Mouse (Mus musculus): ENCODE results near the gene Tubal3. TPM values are rescaled to one million over a fixed set of nuclear protein-coding genes. Genes with fewer than 3 reads are reported as not detected.

The Tubal3 gene
- not detected in 2 replicates for polyA plus RNA-seq (2016; fragmentation: Nextera tagmentation; extraction: Ambion mirVana)

DNA sequence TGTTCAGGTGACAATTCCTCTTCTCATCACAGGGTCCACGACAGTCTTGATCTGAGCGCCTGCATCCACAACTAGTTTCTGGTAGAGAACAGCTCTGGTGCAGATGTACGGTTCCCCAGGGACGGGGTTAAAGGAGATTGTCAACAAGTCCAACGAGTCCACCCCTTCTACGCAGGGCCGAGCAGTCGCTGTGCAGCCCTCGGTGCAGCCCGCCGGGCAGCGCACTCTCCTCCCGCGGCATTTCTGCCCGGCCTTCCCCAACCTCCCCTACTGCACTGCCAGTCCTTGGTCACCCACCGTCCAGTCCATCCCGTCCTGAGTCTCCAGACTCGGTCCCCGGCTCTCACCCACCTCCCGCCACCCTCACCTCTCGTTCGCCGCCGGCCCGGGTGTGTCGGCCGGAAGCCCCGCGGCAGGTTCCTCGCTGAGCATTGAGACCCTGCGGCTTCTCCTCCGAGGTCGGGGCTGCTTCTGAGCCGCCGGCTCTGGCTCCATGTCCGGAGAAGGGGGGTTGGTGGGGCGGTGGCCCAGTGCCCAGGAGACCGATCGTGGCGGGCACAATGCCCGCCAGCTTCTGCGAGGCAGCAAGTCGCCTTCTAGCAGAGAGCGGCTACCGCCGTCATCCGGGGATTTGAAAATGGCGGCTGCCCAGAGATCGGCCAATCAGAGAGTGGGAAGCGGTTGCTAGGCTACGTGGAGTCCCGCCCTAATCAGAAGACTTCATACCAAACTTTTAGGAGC lies at the start of gene Tubal3, which contains the start of gene Net1:
Gene Tubal3, plus strand, starts transcription at position 704 of the 741 bp plus-strand sequence.
Gene Net1, minus strand, starts transcription at position 650 of the 741 bp plus-strand sequence.
- Histone ChIP-seq H3K9me3 (peaks cover 7% of the 10 kb centered on the region; the same call in 1 of the 2 replicates), H3K36me3 (replicated peaks) (peaks cover 36% of the 10 kb centered on the region), H3K4me3 (peak within 1 kb of the TSS; percentile 95), H3K4me1 (peaks cover 8% of the 10 kb centered on the region), H3K27me3 (replicated peaks; ENCODE audit: low read depth, poor library complexity, severe bottlenecking) (no peaks in the 10 kb centered on the region), H3K27ac (replicated peaks) (peak within 1 kb of the TSS; percentile 98)
- DNase-seq (ENCODE audit: low spot score), result peak; percentile 94
- under 1% methylated on average over 52 of the region's 52 CpGs for WGBS

DNA sequence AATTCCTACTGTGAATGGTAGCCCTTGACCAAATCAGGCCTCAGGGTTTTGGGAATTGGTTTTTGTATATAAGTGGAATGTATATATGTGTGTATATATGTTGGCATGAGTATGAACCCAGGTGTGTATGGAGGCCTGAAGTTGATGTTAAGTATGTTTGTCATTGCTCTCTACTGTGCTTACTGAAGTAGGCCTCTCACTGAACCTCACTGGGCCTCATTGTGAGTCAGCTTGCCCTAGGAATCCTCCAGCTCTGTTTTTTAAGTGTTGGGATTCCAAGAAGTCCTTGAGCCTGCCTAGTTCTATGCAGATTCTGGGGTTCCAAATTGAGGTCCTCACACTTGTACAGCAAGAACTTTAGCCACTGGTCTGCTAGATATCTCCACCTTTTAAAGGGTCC lies 48.2 kb upstream of the Tubal3 start:
- H3K9me3 ChIP-seq, result no peaks in the 10 kb centered on the region
- no peak overlapping the region for H3K4me3 ChIP-seq
- no peaks in the 10 kb centered on the region for H3K36me3 ChIP-seq (replicated peaks)
- H3K4me1 ChIP-seq, result no peaks in the 10 kb centered on the region
- no peak overlapping the region for H3K27ac ChIP-seq (replicated peaks)
- H3K27me3 ChIP-seq (replicated peaks; ENCODE audit: low read depth, poor library complexity, severe bottlenecking), result no peaks in the 10 kb centered on the region
- no peak for DNase-seq (ENCODE audit: low spot score)

DNA sequence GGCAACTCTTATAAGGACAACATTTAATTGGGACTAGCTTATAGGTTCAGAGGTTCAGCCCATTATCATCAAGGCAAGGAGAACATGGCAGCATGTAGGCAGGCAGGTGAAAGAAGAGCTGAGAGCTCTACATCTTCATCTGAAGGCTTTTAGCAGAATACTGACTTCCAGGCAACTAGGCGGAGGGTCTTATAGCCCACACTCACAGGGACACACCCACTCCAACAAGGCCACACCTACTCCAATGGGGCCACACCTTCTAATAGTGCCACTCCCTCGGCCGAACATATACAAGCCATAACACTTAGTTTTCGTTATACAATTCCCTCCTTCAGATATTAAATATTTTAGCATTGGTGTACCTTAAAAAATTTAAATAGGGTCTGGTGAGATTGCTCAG lies 45.2 kb upstream of the Tubal3 start:
- no peaks in the 10 kb centered on the region for H3K27me3 ChIP-seq (replicated peaks; ENCODE audit: low read depth, poor library complexity, severe bottlenecking)
- H3K4me1 ChIP-seq, result peaks cover 13% of the 10 kb centered on the region
- DNase-seq (ENCODE audit: low spot score), result no peak
- no peak overlapping the region for H3K4me3 ChIP-seq
- H3K36me3 ChIP-seq (replicated peaks), result no peaks in the 10 kb centered on the region
- H3K9me3 ChIP-seq, result no peaks in the 10 kb centered on the region
- no peak overlapping the region for H3K27ac ChIP-seq (replicated peaks)
- WGBS, result 96% methylated on average over 4 of the region's 4 CpGs

DNA sequence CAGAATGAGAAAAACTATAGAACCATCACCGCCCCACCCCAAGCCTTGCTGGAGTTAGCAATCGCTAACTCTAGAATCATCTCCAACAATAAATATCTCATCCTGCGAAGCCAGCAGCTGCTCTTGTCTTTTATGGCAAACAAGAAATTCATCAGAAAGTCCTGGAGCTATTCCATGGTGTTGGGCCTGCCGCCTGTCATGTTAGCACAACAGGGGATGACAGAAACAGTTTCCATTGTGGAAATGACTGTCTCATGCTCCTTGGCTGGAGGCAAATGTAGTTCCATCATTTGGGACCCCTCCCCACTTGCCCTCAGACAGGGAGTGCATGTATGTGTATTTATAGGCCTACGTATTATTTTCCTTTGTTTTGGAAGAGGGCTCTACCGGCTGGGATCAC lies 41.6 kb upstream of the Tubal3 start:
- H3K4me1 ChIP-seq, result peaks cover 15% of the 10 kb centered on the region
- peaks cover 17% of the 10 kb centered on the region for H3K36me3 ChIP-seq (replicated peaks)
- peak overlapping the region; percentile 74; the same call in 1 of the 2 replicates for H3K27ac ChIP-seq (replicated peaks)
- no peak overlapping the region for H3K4me3 ChIP-seq
- no peaks in the 10 kb centered on the region for H3K9me3 ChIP-seq
- DNase-seq (ENCODE audit: low spot score), result no peak
- H3K27me3 ChIP-seq (replicated peaks; ENCODE audit: low read depth, poor library complexity, severe bottlenecking), result no peaks in the 10 kb centered on the region
- WGBS, result 89% methylated on average over 6 of the region's 6 CpGs

DNA sequence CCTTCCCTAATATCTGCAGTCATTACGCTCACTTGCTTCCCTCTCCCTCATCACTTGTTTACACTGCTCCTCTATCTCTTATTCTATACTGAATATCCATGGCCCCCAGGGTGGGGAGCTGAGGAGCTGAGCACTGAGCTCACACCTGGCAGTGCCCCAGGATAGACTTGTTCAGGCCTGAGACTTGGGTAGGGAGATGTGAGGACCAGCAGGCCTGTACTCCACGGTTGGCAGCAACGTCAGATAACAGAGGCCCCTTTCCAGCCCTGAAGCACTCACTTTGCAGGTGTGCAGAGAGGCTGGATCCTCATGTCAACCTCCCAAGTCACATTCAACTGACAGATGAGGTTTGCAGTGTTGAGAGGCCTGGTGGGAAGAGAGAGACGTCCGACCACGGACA lies 40.9 kb upstream of the Tubal3 start:
- Histone ChIP-seq H3K36me3 (replicated peaks) (peaks cover 24% of the 10 kb centered on the region), H3K27ac (replicated peaks) (peak overlapping the region; percentile 74), H3K9me3 (no peaks in the 10 kb centered on the region), H3K27me3 (replicated peaks; ENCODE audit: low read depth, poor library complexity, severe bottlenecking) (no peaks in the 10 kb centered on the region), H3K4me1 (peaks cover 15% of the 10 kb centered on the region), H3K4me3 (no peak overlapping the region)
- WGBS, result 64% methylated on average over 6 of the region's 6 CpGs
- peak; percentile 21 for DNase-seq (ENCODE audit: low spot score)

DNA sequence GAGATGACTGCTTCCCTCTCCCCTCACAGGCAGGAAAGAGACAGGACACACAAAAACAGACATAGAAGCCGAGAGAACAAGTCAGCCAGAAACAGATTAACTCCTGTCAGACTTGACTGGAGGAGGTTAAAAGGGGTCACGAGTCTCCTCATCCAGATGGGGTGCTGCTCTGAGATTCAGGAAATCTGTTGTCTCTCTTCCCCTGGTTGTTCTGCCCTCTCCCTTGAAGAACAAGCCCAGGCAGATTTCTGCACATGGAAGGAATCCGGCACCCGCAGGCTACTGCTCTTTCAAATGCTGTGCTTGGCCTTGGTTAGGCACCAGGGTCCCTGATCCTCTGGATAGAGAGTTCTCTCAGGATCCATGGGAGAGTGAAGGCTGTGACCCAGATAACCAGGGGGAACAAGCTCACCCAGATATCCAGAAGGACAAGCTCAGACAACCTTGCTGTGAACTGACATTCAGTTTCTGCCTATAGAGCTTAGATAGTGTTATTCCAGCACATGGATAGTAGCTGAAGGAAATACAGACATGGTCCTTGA lies 40.3 kb upstream of the Tubal3 start:
- Histone ChIP-seq H3K36me3 (replicated peaks) (peaks cover 30% of the 10 kb centered on the region), H3K4me3 (no peak overlapping the region), H3K9me3 (no peaks in the 10 kb centered on the region), H3K27me3 (replicated peaks; ENCODE audit: low read depth, poor library complexity, severe bottlenecking) (no peaks in the 10 kb centered on the region), H3K4me1 (peaks cover 15% of the 10 kb centered on the region), H3K27ac (replicated peaks) (peak overlapping the region; percentile 74)
- 41% methylated on average over 4 of the region's 4 CpGs for WGBS
- peak; percentile 45 for DNase-seq (ENCODE audit: low spot score)

DNA sequence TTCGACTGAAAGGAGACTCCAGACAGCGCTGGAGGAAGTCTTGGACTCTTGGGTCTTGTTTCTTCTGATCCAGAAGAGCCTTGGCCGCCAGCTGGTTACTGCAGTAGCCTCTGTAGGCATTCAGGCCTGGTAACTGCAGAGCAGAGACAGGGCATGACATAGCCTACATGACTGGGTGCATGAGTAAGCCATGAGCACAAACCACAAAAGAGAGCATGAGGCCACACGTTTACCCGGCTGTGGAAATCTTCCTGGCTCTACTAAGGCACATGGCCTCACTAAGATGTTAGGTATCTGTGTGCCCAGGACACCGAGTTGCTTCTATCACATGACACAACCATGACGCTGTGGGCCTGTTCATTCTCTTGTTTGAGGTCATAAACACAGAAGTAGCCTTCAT lies 31.4 kb upstream of the Tubal3 start:
- no peaks in the 10 kb centered on the region for H3K9me3 ChIP-seq
- WGBS, result 94% methylated on average over 7 of the region's 7 CpGs
- H3K27me3 ChIP-seq (replicated peaks; ENCODE audit: low read depth, poor library complexity, severe bottlenecking), result no peaks in the 10 kb centered on the region
- H3K4me1 ChIP-seq, result peaks cover 12% of the 10 kb centered on the region
- H3K27ac ChIP-seq (replicated peaks), result no peak overlapping the region
- no peak for DNase-seq (ENCODE audit: low spot score)
- no peak overlapping the region for H3K4me3 ChIP-seq
- H3K36me3 ChIP-seq (replicated peaks), result peaks cover 82% of the 10 kb centered on the region

DNA sequence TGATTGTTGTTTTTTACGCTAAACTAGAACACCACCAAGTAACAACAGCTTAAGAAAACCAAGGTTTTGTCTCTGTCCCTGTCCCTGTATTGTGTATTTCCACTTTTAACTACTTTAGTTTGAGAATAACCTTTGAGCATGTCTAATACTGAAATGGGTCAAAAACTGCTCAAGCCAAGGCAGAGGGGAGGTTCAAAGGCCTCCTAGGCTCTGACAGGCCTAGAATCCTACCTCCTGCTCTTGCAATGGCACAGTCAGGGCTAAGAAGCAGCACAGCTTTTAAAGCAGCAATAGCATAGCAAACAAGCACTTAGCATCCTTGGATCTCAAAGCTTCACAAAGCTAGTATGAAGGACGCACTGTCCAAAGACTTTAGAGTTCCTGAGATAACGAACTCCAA lies 29.0 kb upstream of the Tubal3 start:
- no peak overlapping the region for H3K4me3 ChIP-seq
- peaks cover 23% of the 10 kb centered on the region for H3K4me1 ChIP-seq
- H3K36me3 ChIP-seq (replicated peaks), result peaks cover 57% of the 10 kb centered on the region
- H3K27ac ChIP-seq (replicated peaks), result no peak overlapping the region
- H3K27me3 ChIP-seq (replicated peaks; ENCODE audit: low read depth, poor library complexity, severe bottlenecking), result no peaks in the 10 kb centered on the region
- WGBS, result 93% methylated on average over 3 of the region's 3 CpGs
- H3K9me3 ChIP-seq, result no peaks in the 10 kb centered on the region
- no peak for DNase-seq (ENCODE audit: low spot score)

DNA sequence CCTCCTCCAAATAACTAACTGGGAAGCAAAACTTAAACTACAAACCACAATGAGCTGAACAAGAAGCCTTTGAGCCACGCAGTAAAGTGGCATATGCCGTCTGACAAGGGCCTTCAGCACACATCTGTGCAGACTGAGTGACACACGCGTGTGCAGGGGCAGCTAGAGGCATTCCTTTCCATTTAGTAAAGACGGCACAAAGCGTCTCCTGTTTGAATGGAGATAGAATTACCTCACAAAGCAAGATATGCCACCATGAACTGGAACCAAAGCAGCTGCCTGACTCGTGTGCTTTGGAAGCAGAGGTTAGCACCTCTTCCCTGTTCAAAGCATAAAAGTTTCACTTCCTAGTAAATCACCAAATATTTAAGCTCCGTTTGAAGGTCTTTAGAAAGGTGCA lies 28.0 kb upstream of the Tubal3 start:
- H3K4me3 ChIP-seq, result peak overlapping the region; percentile 28; the same call in 1 of the 2 replicates
- no peaks in the 10 kb centered on the region for H3K9me3 ChIP-seq
- peak overlapping the region; percentile 19; the same call in 1 of the 2 replicates for H3K27ac ChIP-seq (replicated peaks)
- H3K36me3 ChIP-seq (replicated peaks), result peaks cover 53% of the 10 kb centered on the region
- no peaks in the 10 kb centered on the region for H3K27me3 ChIP-seq (replicated peaks; ENCODE audit: low read depth, poor library complexity, severe bottlenecking)
- peak; percentile 28 for DNase-seq (ENCODE audit: low spot score)
- WGBS, result 47% methylated on average over 8 of the region's 8 CpGs
- peaks cover 25% of the 10 kb centered on the region for H3K4me1 ChIP-seq

DNA sequence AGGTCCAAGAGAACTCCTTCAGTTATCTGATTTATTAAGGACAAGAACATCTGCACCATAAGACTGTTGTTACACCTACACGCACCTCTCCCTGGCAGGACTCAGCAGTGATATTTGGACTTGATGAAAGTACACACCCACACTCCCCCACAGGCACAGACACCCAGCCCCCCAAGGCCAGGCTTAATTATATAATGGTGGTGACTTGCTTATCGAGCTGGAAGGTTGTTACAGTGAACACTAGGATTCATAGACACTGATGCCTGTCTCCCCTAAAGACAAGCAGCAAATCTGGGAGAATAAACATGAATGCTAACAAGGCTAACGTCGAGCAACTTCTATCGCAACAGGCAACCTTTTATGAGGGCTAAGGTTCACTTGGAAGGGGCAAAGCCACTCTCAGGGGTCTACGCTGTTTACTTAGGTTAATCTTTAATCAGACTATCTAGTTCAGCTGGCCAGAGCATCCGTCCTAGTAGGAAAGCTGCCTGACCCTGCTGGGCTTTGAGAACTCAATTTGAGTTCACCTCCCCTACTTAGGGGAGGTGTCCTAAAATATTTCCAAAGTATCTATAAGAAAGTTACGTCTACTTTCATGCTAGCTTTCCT lies 26.5 kb upstream of the Tubal3 start:
- DNase-seq (ENCODE audit: low spot score), result peak; percentile 19
- Histone ChIP-seq H3K9me3 (no peaks in the 10 kb centered on the region), H3K4me1 (peaks cover 25% of the 10 kb centered on the region), H3K4me3 (peak overlapping the region; percentile 69), H3K36me3 (replicated peaks) (peaks cover 45% of the 10 kb centered on the region), H3K27ac (replicated peaks) (peak overlapping the region; percentile 87), H3K27me3 (replicated peaks; ENCODE audit: low read depth, poor library complexity, severe bottlenecking) (no peaks in the 10 kb centered on the region)
- 37% methylated on average over 8 of the region's 8 CpGs for WGBS

DNA sequence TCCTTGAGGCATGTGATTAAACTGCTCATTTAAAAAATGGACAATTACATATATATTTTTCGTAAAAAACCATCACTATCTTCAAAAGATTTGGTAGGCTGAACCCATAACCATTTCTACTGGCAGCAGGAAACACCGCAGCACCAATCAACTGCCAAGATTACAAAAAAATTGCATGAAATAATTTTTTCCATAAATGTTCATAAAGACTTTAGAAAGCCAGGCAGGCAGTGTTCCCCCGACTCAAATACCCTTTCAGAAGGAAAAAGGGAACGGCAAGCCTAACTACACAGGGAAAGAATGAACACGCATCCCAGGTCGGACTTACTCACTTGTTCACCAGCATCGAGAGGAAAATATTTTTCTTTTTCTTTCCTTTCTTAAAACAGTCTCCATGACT lies 25.5 kb upstream of the Tubal3 start:
- H3K36me3 ChIP-seq (replicated peaks), result peaks cover 35% of the 10 kb centered on the region
- DNase-seq (ENCODE audit: low spot score), result no peak
- peak overlapping the region; percentile 69 for H3K4me3 ChIP-seq
- 14% methylated on average over 7 of the region's 7 CpGs for WGBS
- H3K4me1 ChIP-seq, result peaks cover 25% of the 10 kb centered on the region
- no peaks in the 10 kb centered on the region for H3K9me3 ChIP-seq
- peak overlapping the region; percentile 87 for H3K27ac ChIP-seq (replicated peaks)
- H3K27me3 ChIP-seq (replicated peaks; ENCODE audit: low read depth, poor library complexity, severe bottlenecking), result no peaks in the 10 kb centered on the region

DNA sequence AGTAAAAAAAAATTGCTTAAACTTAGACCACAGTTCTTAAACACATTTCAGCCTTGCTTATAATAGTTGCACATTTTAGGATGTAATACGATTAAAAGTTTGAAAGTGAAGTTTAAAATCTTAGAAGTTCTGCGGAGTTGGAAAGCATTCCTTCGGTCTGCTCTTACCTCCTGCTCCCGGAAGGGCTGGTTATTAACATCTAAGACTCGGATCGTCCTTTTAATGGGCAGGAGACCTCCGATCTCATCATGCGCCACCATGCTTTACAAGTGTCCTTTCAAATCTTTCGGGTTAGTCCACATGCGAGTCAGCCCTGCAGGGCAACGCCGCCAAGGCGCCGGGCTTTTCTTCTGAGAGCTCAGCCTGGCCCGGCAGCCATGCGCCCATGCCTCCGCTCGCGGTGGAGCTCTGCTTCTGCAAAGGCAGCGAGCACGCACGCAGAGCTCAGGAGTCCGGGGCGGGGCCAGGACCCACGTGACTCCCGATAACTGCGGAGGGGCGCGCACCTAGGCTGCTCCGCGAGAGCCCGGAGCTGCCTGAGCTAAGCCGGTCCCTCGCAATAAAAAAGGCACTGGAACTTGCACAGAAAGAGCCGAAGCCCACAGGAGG lies 24.8 kb upstream of the Tubal3 start:
- peak overlapping the region; percentile 69 for H3K4me3 ChIP-seq
- peaks cover 32% of the 10 kb centered on the region for H3K36me3 ChIP-seq (replicated peaks)
- WGBS, result under 1% methylated on average over 35 of the region's 35 CpGs
- H3K4me1 ChIP-seq, result peaks cover 25% of the 10 kb centered on the region
- H3K27ac ChIP-seq (replicated peaks), result peak overlapping the region; percentile 87
- H3K27me3 ChIP-seq (replicated peaks; ENCODE audit: low read depth, poor library complexity, severe bottlenecking), result no peaks in the 10 kb centered on the region
- DNase-seq (ENCODE audit: low spot score), result peak; percentile 96
- no peaks in the 10 kb centered on the region for H3K9me3 ChIP-seq
